Mouse (Mus musculus) liver, embryonic 11.5 days (tissue): Measurements from ENCODE around the gene Scamp2. TPM values are rescaled to one million over a fixed set of nuclear protein-coding genes. Genes with fewer than 3 reads are reported as not detected.

Experiments
- ATAC-seq: fragments of 200-750 bp; cut with Nextera tagmentation; replicated peaks from 2 replicates; pipeline ENCODE4 v1.8.0; 2017; ENCODE audit warnings: moderate number of reproducible peaks, mild to moderate bottlenecking, moderate TSS enrichment, moderate library complexity; ENCODE audit not compliant: low FRiP score
- DNase-seq: peaks from one replicate; pipeline ENCODE4 v3.0.0-alpha.2; 2017; ENCODE audit warnings: low spot score
- H3K27ac ChIP-seq: fragments of 300-500 bp; sonication (generic); 2 replicates; pipeline ENCODE4 v1.5.1; 2014; ENCODE audit warnings: mild to moderate bottlenecking, low read depth, low read length, control low read depth
- H3K27me3 ChIP-seq: fragments of 300-500 bp; sonication (generic); replicated peaks from 2 replicates; pipeline ENCODE4 v1.6.1; 2014; ENCODE audit warnings: low read length, mixed read lengths; ENCODE audit not compliant: control insufficient read depth, insufficient read depth
- H3K36me3 ChIP-seq: fragments of 300-500 bp; sonication (generic); 2 replicates; pipeline ENCODE4 v1.6.1; 2014; ENCODE audit warnings: mild to moderate bottlenecking, low read length, moderate library complexity, mixed read lengths; ENCODE audit not compliant: control insufficient read depth, insufficient read depth
- H3K4me1 ChIP-seq: fragments of 300-500 bp; sonication (generic); replicated peaks from 2 replicates; pipeline ENCODE4 v1.6.1; 2014; ENCODE audit warnings: low read length, mixed read lengths; ENCODE audit not compliant: control insufficient read depth, insufficient read depth
- H3K4me2 ChIP-seq: fragments of 300-500 bp; sonication (generic); 2 replicates; pipeline ENCODE4 v1.6.1; 2014; ENCODE audit warnings: mild to moderate bottlenecking, control low read depth, moderate library complexity
- H3K4me3 ChIP-seq: fragments of 300-500 bp; sonication (generic); 2 replicates; pipeline ENCODE4 v1.5.1; 2014; ENCODE audit warnings: low read depth, low read length, control low read depth
- H3K9ac ChIP-seq: fragments of 300-500 bp; sonication (generic); 2 replicates; pipeline ENCODE4 v1.6.1; 2014; ENCODE audit warnings: low read depth, low read length, control low read depth
- H3K9me3 ChIP-seq: fragments of 300-500 bp; sonication (generic); 2 replicates; pipeline ENCODE4 v1.6.1; 2016; ENCODE audit warnings: low read length, inconsistent platforms, mixed read lengths; ENCODE audit not compliant: control insufficient read depth
- WGBS: fragments of 180-500 bp; shearing (Covaris S2); extraction: QIAGEN DNeasy Blood & Tissue Kit; methylation state at CpG from one replicate; pipeline ENCODE4 v1.1.7; 2014; 5-methylcytosine and 5-hydroxymethylcytosine counted together
- polyA plus RNA-seq: library from polyadenylated mRNA; unstranded; fragments of >200 nt; fragmentation: Nextera tagmentation; extraction: Ambion mirVana; gene quantifications from 2 replicates; pipeline ENCODE4 v1.2.1, GENCODE M21; 2014

Gene Scamp2
- polyA plus RNA-seq, 1 experiment from 2014 or later, result 47.6 TPM

GRCm38 (mm10) chr9:57637741-57638322 lies 77.1 kb downstream of the Scamp2 start:
- ATAC-seq (no peak), DNase-seq (no peak)
- peak overlapping the region; percentile 87; the same call in 1 of the 2 replicates for H3K27ac ChIP-seq
- peak overlapping the region; percentile 73 for H3K4me2 ChIP-seq
- peaks cover 4% of the 10 kb centered on the region; the same call in 1 of the 2 replicates for H3K36me3 ChIP-seq
- peak overlapping the region; percentile 57 for H3K9ac ChIP-seq
- H3K27me3 ChIP-seq, result no peaks in the 10 kb centered on the region
- peaks cover 69% of the 10 kb centered on the region for H3K4me1 ChIP-seq
- H3K9me3 ChIP-seq, result no peaks in the 10 kb centered on the region
- peak overlapping the region; percentile 5; the same call in 1 of the 2 replicates for H3K4me3 ChIP-seq
- WGBS, result 29% methylated on average over 6 of the region's 6 CpGs

Other genes starting within 250 kb of the Scamp2 start
- 19.9 and 22.0 TPM in 2 replicates for gene Ppcdc, start 120.8 kb upstream of the Scamp2 start, polyA plus RNA-seq
- 9.7 and 12.8 TPM in 2 replicates for gene Scamp5, start 92.9 kb upstream of the Scamp2 start, polyA plus RNA-seq
- gene Rpp25, start 56.9 kb upstream of the Scamp2 start, polyA plus RNA-seq, result 2.1 and 3.1 TPM in 2 replicates
- 519 and 531 TPM in 2 replicates for gene Cox5a, start 39.7 kb upstream of the Scamp2 start, polyA plus RNA-seq
- gene Fam219b, start 23.4 kb upstream of the Scamp2 start, polyA plus RNA-seq, result 14.8 and 15.7 TPM in 2 replicates
- gene Mpi, start 8.2 kb upstream of the Scamp2 start, polyA plus RNA-seq, result 25.8 and 28.0 TPM in 2 replicates
- 8.4 and 11.6 TPM in 2 replicates for gene Ulk3, start 28.5 kb downstream of the Scamp2 start, polyA plus RNA-seq
- not detected in 2 replicates for gene Cplx3, start 45.3 kb downstream of the Scamp2 start, polyA plus RNA-seq
- not detected in 2 replicates for gene Lman1l, start 59.8 kb downstream of the Scamp2 start, polyA plus RNA-seq
- 45.2 and 47.7 TPM in 2 replicates for gene Csk, start 92.7 kb downstream of the Scamp2 start, polyA plus RNA-seq
- gene Cyp1a2, start 122.8 kb downstream of the Scamp2 start, polyA plus RNA-seq, result not detected in 2 replicates
- gene Cyp1a1, start 127.0 kb downstream of the Scamp2 start, polyA plus RNA-seq, result 0.66 and 0.92 TPM in 2 replicates
- 22.2 and 23.5 TPM in 2 replicates for gene Edc3, start 147.6 kb downstream of the Scamp2 start, polyA plus RNA-seq
- gene Clk3, start 204.9 kb downstream of the Scamp2 start, polyA plus RNA-seq, result 85.0 and 85.1 TPM in 2 replicates